Mouse (Mus musculus) small intestine, adult 2 months (tissue): Measurements from ENCODE around the gene Rasgef1b.

Experiments used
- CTCF ChIP-seq: fragments of 200-500 bp; IDR thresholded peaks from 2 replicates; pipeline ENCODE4 v1.5.1; 2012; ENCODE audit warnings: low read depth, mild to moderate bottlenecking, control low read depth, inconsistent platforms, low read length, moderate library complexity, mixed read lengths; ENCODE audit not compliant: insufficient replicate concordance, insufficient read length; ENCODE audit errors: extremely low read depth
- POLR2A ChIP-seq: fragments of 200-500 bp; IDR thresholded peaks from 2 replicates; pipeline ENCODE4 v1.6.1; 2012; ENCODE audit warnings: low read depth, mild to moderate bottlenecking, control low read depth, inconsistent platforms, low read length, moderate library complexity

DNA sequence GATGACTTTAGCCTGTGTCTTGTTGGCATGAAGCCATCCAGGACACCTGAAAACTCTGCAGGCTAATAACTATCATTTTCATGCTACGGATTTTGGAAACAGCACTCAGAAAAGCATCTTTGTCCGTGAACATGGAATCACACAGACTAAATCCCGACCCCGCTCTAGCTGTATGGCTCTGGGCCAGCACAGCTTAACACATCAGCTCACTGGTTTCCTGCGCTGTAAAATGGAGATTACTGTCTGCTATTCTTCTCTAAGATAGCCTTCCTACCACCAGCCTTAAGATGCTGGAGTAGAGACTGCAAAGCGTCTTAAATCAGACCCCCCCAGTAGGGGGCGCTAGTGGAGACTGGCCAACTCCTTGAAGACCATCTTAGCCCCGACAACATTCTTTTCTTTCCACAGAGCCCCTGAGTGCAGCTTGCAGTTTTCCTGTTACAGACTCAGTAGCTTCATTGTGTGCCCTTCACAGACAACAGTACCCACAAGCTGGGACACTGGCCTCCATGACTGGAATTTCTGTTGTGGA, 94.8 kb downstream of the Rasgef1b start:
- TF ChIP-seq CTCF (peak; percentile 57; the same call in 1 of the 2 replicates), POLR2A (no peak)
